Mouse (Mus musculus) cerebellum, adult 2 months (tissue): ENCODE measurements around the gene Shc1. TPM values are rescaled to one million over a fixed set of nuclear protein-coding genes. Genes with fewer than 3 reads are reported as not detected.
A peak's percentile ranks its signal among the peaks of the same experiment; 100 is the strongest.

Experiments used
- DNase-seq, 2 experiments: peaks; one replicate each; pipeline ENCODE4 v3.0.0; 2021
- H3K27ac ChIP-seq: fragments of 200-500 bp; 2 replicates; pipeline ENCODE4 v1.5.1; 2012; ENCODE audit warnings: low read length, control low read depth, inconsistent platforms; ENCODE audit not compliant: insufficient read depth
- H3K27me3 ChIP-seq: fragments of 200-500 bp; 2 replicates; pipeline ENCODE4 v1.6.1; 2012; ENCODE audit warnings: inconsistent platforms, mild to moderate bottlenecking, low read length, moderate library complexity; ENCODE audit not compliant: control insufficient read depth, insufficient read depth
- H3K4me1 ChIP-seq: fragments of 200-500 bp; 2 replicates; pipeline ENCODE4 v1.6.1; 2011; ENCODE audit warnings: low read length; ENCODE audit not compliant: control insufficient read depth, insufficient read depth
- H3K4me3 ChIP-seq: fragments of 200-500 bp; replicated peaks from 2 replicates; pipeline ENCODE3; 2011; ENCODE audit warnings: mild to moderate bottlenecking, low read depth, low read length, control low read depth; ENCODE audit not compliant: insufficient read depth
- CTCF ChIP-seq: fragments of 200-500 bp; IDR thresholded peaks from 2 replicates; pipeline ENCODE4 v1.5.1; 2011; ENCODE audit warnings: low read depth, mild to moderate bottlenecking, control low read depth, low read length, moderate library complexity, borderline replicate concordance; ENCODE audit not compliant: insufficient read depth
- POLR2A ChIP-seq: fragments of 200-500 bp; IDR thresholded peaks from 2 replicates; pipeline ENCODE4 v1.6.1; 2011; ENCODE audit warnings: low read length, control low read depth, borderline replicate concordance; ENCODE audit not compliant: insufficient read depth
- WGBS: fragments of 180-500 bp; shearing (Covaris S2); methylation state at CpG from one replicate; pipeline ENCODE4 v1.1.7; 2018; 5-methylcytosine and 5-hydroxymethylcytosine counted together
- polyA plus RNA-seq: library from polyadenylated mRNA; depleted of rRNA; stranded (reverse); fragments of >200 nt; gene quantifications from 2 replicates; pipeline ENCODE4 v1.2.3, GENCODE M21; 2012

Shc1 gene
- polyA plus RNA-seq, 1 experiment, result 15.9 TPM

GRCm38 (mm10) chr3:89430171-89431159 lies 12.2 kb downstream of the Shc1 start, which contains the start of gene Pygo2:
Gene Pygo2 (plus strand): TSS chr3:89430214.
- peak; percentile 91 to 95 for DNase-seq
- peak within 1 kb of the TSS; percentile 79 for H3K4me3 ChIP-seq
- peak within 1 kb of the TSS; percentile 80 for H3K27ac ChIP-seq
- H3K27me3 ChIP-seq, result no peaks in the 10 kb centered on the region
- WGBS, result 2% methylated on average over 67 of the region's 68 CpGs
- peak; percentile 90 for TF ChIP-seq POLR2A
- TF ChIP-seq CTCF, result no peak
- H3K4me1 ChIP-seq, result peaks cover 13% of the 10 kb centered on the region

- WGBS, result 78% methylated on average over 8 of the region's 8 CpGs
- TF ChIP-seq CTCF (no peak), POLR2A (no peak)
These were observed 14.4 kb downstream of the Shc1 start for GRCm38 (mm10) chr3:89432606-89433005.

GRCm38 (mm10) chr3:89434532-89434931 lies 16.3 kb downstream of the Shc1 start:
- 74% methylated on average over 11 of the region's 11 CpGs for WGBS
- DNase-seq, result no peak
- Histone ChIP-seq H3K4me3 (no peak overlapping the region), H3K27ac (no peak overlapping the region), H3K4me1 (peaks cover 16% of the 10 kb centered on the region), H3K27me3 (no peaks in the 10 kb centered on the region)
- TF ChIP-seq POLR2A, result no peak
- TF ChIP-seq CTCF, result no peak

More at GRCm38 (mm10) chr3:89432606-89433005, 14.4 kb downstream of the Shc1 start:
- no peak for DNase-seq
- Histone ChIP-seq H3K27me3 (no peaks in the 10 kb centered on the region), H3K4me1 (peaks cover 16% of the 10 kb centered on the region), H3K4me3 (no peak overlapping the region), H3K27ac (no peak overlapping the region)

GRCm38 (mm10) chr3:89435041-89435440 lies 16.8 kb downstream of the Shc1 start:
- H3K27ac ChIP-seq, result no peak overlapping the region
- peaks cover 16% of the 10 kb centered on the region for H3K4me1 ChIP-seq
- no peak overlapping the region for H3K4me3 ChIP-seq
- H3K27me3 ChIP-seq, result no peaks in the 10 kb centered on the region
- WGBS, result 33% methylated on average over 7 of the region's 7 CpGs
- DNase-seq, result no peak
- TF ChIP-seq POLR2A (no peak), CTCF (no peak)

GRCm38 (mm10) chr3:89436176-89437113 lies 18.2 kb downstream of the Shc1 start, which contains the start of gene Pbxip1:
Gene Pbxip1 (plus strand): TSS chr3:89436706.
- Histone ChIP-seq H3K4me3 (peak within 1 kb of the TSS; percentile 24), H3K27ac (no peak within 1 kb of the TSS), H3K4me1 (peaks cover 13% of the 10 kb centered on the region), H3K27me3 (no peaks in the 10 kb centered on the region)
- no peak for DNase-seq
- TF ChIP-seq CTCF (no peak), POLR2A (no peak)
- 10% methylated on average over 16 of the region's 16 CpGs for WGBS

GRCm38 (mm10) chr3:89437269-89437668 lies 19.0 kb downstream of the Shc1 start:
- 23% methylated on average over 5 of the region's 5 CpGs for WGBS
- TF ChIP-seq POLR2A (no peak), CTCF (no peak)
- H3K4me3 ChIP-seq, result no peak overlapping the region
- H3K27me3 ChIP-seq, result no peaks in the 10 kb centered on the region
- no peak overlapping the region for H3K27ac ChIP-seq
- peaks cover 8% of the 10 kb centered on the region; the same call in 1 of the 2 replicates for H3K4me1 ChIP-seq
- DNase-seq, result no peak

DNA sequence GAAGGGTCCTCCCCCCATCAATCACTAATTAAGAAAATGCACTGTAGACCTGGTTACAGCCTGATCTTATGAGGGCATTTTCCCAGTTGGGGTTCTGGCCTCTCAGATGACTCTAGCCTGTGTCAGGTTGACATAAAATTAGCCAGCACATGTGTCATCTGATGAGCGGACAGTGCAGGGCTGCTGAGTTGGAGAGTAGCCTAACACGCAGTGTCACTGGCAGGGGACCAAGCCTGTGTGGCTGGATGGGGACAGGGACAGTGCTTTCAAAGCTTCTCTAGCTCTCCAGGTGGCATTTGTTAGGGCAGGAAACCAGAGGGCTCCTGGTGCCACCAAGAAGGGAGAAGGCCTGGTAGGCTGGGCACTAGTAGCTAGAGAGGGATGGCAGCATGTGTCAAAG lies 22.4 kb downstream of the Shc1 start:
- H3K27ac ChIP-seq, result no peak overlapping the region
- no peaks in the 10 kb centered on the region for H3K27me3 ChIP-seq
- no peak for DNase-seq
- H3K4me1 ChIP-seq, result peaks cover 3% of the 10 kb centered on the region; the same call in 1 of the 2 replicates
- TF ChIP-seq CTCF (no peak), POLR2A (no peak)
- 37% methylated on average over 2 of the region's 2 CpGs for WGBS
- no peak overlapping the region for H3K4me3 ChIP-seq
